Mouse (Mus musculus): ENCODE results near the gene Gipc3.

GRCm38 (mm10) chr10:81321436-81321835 is 21.6 kb downstream of the Gipc3 start:
- TF ChIP-seq CTCF (IDR thresholded peaks at IDR 0.05; ENCODE audit: insufficient read depth, low read depth, low read length), result no peak
- no peak for TF ChIP-seq POLR2A (IDR thresholded peaks at IDR 0.05; ENCODE audit: insufficient read depth, low read depth, low read length)

Data from olfactory bulb, adult 2 months (tissue).